ENCODE assay signal across 8 mouse cellular contexts in genomic region chr11:88356016-88356415, GRCm38 (mm10).
DNase-seq lines count a peak whose midpoint lies in the region; ATAC-seq and TF ChIP-seq lines count a peak whose summit lies in the region.

No protein-coding gene starts in this region.

- H3K4me1 ChIP-seq in embryonic facial prominence, embryonic 12.5 days: peaks cover 14% of the 10 kb centered on the region
- H3K4me1 ChIP-seq in heart, embryonic 15.5 days (replicated peaks): peaks cover 62% of the 10 kb centered on the region
- H3K4me1 ChIP-seq in midbrain, embryonic 13.5 days (replicated peaks): peaks cover 72% of the 10 kb centered on the region
- peaks cover 14% of the 10 kb centered on the region for H3K4me1 ChIP-seq in cerebellum, adult 2 months (ENCODE audit: control insufficient read depth, insufficient read depth, low read length)

- peak; percentile 77 for DNase-seq in adrenal gland, adult 2 months
- no peak for DNase-seq in adrenal gland, postnatal 4 days (ENCODE audit: low spot score in 2 of 2)
- no peak for DNase-seq in cerebellum, adult 2 months
- no peak for DNase-seq in urinary bladder, postnatal 4 days (ENCODE audit: low spot score in 2 of 2)
- no peak for DNase-seq in retina, postnatal 1 day

- H3K36me3 ChIP-seq in embryonic facial prominence, embryonic 12.5 days: peaks cover 16% of the 10 kb centered on the region; the same call in 1 of the 2 replicates
- no peaks in the 10 kb centered on the region for H3K36me3 ChIP-seq in heart, embryonic 15.5 days
- H3K36me3 ChIP-seq in midbrain, embryonic 13.5 days: peaks cover 28% of the 10 kb centered on the region

- TF ChIP-seq CTCF in cerebellum, adult 2 months (IDR thresholded peaks at IDR 0.05; ENCODE audit: borderline replicate concordance, insufficient read depth, low read depth, low read length): no peak

- ATAC-seq in embryonic facial prominence, embryonic 12.5 days (ENCODE audit: insufficient number of reproducible peaks, insufficient read depth, low FRiP score, low TSS enrichment): no peak
- no peak for ATAC-seq in heart, embryonic 15.5 days (replicated peaks; ENCODE audit: insufficient number of reproducible peaks, insufficient read depth, low FRiP score, low read depth)
- no peak for ATAC-seq in midbrain, embryonic 13.5 days

- no peak overlapping the region for H3K9ac ChIP-seq in embryonic facial prominence, embryonic 12.5 days
- no peak overlapping the region for H3K9ac ChIP-seq in heart, embryonic 15.5 days
- H3K9ac ChIP-seq in midbrain, embryonic 13.5 days (replicated peaks): no peak overlapping the region

- H3K27me3 ChIP-seq in embryonic facial prominence, embryonic 12.5 days: no peaks in the 10 kb centered on the region
- no peaks in the 10 kb centered on the region for H3K27me3 ChIP-seq in heart, embryonic 15.5 days
- H3K27me3 ChIP-seq in midbrain, embryonic 13.5 days: no peaks in the 10 kb centered on the region
- no peaks in the 10 kb centered on the region for H3K27me3 ChIP-seq in cerebellum, adult 2 months (ENCODE audit: control insufficient read depth, insufficient read depth, low read length)

- 0 out of 2 replicates have a peak overlapping the region, but pooled peaks have one; percentile 30 for H3K27ac ChIP-seq in embryonic facial prominence, embryonic 12.5 days
- H3K27ac ChIP-seq in heart, embryonic 15.5 days: peak overlapping the region; percentile 64
- H3K27ac ChIP-seq in midbrain, embryonic 13.5 days: peak overlapping the region; percentile 93
- H3K27ac ChIP-seq in cerebellum, adult 2 months (ENCODE audit: insufficient read depth, low read length): no peak overlapping the region

- H3K4me3 ChIP-seq in embryonic facial prominence, embryonic 12.5 days: no peak overlapping the region
- no peak overlapping the region for H3K4me3 ChIP-seq in heart, embryonic 15.5 days
- H3K4me3 ChIP-seq in midbrain, embryonic 13.5 days (replicated peaks): no peak overlapping the region
- no peak overlapping the region for H3K4me3 ChIP-seq in cerebellum, adult 2 months (replicated peaks; ENCODE audit: insufficient read depth, low read depth, low read length)

- no peaks in the 10 kb centered on the region for H3K9me3 ChIP-seq in embryonic facial prominence, embryonic 12.5 days
- H3K9me3 ChIP-seq in heart, embryonic 15.5 days (replicated peaks): no peaks in the 10 kb centered on the region
- H3K9me3 ChIP-seq in midbrain, embryonic 13.5 days: no peaks in the 10 kb centered on the region

- H3K4me2 ChIP-seq in embryonic facial prominence, embryonic 12.5 days (replicated peaks): no peak overlapping the region
- no peak overlapping the region for H3K4me2 ChIP-seq in heart, embryonic 15.5 days
- H3K4me2 ChIP-seq in midbrain, embryonic 13.5 days (replicated peaks): no peak overlapping the region

- no peak for TF ChIP-seq POLR2A in cerebellum, adult 2 months (IDR thresholded peaks at IDR 0.05; ENCODE audit: borderline replicate concordance, insufficient read depth, low read length)

- 88% methylated on average over 12 of the region's 12 CpGs for WGBS in embryonic facial prominence, embryonic 12.5 days
- 59% methylated on average over 12 of the region's 12 CpGs for WGBS in heart, embryonic 15.5 days
- 75% methylated on average over 12 of the region's 12 CpGs for WGBS in midbrain, embryonic 13.5 days
- WGBS in cerebellum, adult 2 months: 59% methylated on average over 12 of the region's 12 CpGs
